Mouse (Mus musculus) liver, embryonic 12.5 days (tissue): ENCODE results near the gene Btbd11. TPM values are rescaled to one million over a fixed set of nuclear protein-coding genes. Genes with fewer than 3 reads are reported as not detected.

Experiments
- ATAC-seq: fragments of 200-750 bp; cut with Nextera tagmentation; 2 replicates; pipeline ENCODE4 v1.8.0; 2017; ENCODE audit warnings: moderate number of reproducible peaks, mild to moderate bottlenecking, moderate library complexity
- H3K27ac ChIP-seq: fragments of 300-500 bp; sonication (generic); 2 replicates; pipeline ENCODE4 v1.5.1; 2016; ENCODE audit warnings: mild to moderate bottlenecking
- H3K27me3 ChIP-seq: fragments of 300-500 bp; sonication (generic); replicated peaks from 2 replicates; pipeline ENCODE4 v1.6.1; 2016; ENCODE audit warnings: mild to moderate bottlenecking, moderate library complexity
- H3K36me3 ChIP-seq: fragments of 300-500 bp; sonication (generic); 2 replicates; pipeline ENCODE4 v1.6.1; 2016; ENCODE audit warnings: mild to moderate bottlenecking, moderate library complexity
- H3K4me1 ChIP-seq: fragments of 300-500 bp; sonication (generic); 2 replicates; pipeline ENCODE4 v1.6.1; 2016
- H3K4me2 ChIP-seq: fragments of 300-500 bp; sonication (generic); 2 replicates; pipeline ENCODE4 v1.6.1; 2016; ENCODE audit warnings: mild to moderate bottlenecking, moderate library complexity
- H3K4me3 ChIP-seq: fragments of 300-500 bp; sonication (generic); 2 replicates; pipeline ENCODE4 v1.5.1; 2016; ENCODE audit warnings: mild to moderate bottlenecking, moderate library complexity
- H3K9ac ChIP-seq: fragments of 300-500 bp; sonication (generic); 2 replicates; pipeline ENCODE4 v1.6.1; 2016; ENCODE audit warnings: mild to moderate bottlenecking, moderate library complexity
- H3K9me3 ChIP-seq: fragments of 300-500 bp; sonication (generic); replicated peaks from 2 replicates; pipeline ENCODE4 v1.6.1; 2016; ENCODE audit warnings: mild to moderate bottlenecking, moderate library complexity
- WGBS: fragments of 180-500 bp; shearing (Covaris S2); methylation state at CpG from one replicate; pipeline ENCODE4 v1.1.7; 2016; ENCODE audit not compliant: insufficient replicate concordance; 5-methylcytosine and 5-hydroxymethylcytosine counted together
- polyA plus RNA-seq: library from polyadenylated mRNA; unstranded; fragments of >200 nt; fragmentation: Nextera tagmentation; extraction: Ambion mirVana; gene quantifications from 2 replicates; pipeline ENCODE4 v1.2.1, GENCODE M21; 2016

The Btbd11 gene
- polyA plus RNA-seq, 1 experiment from 2014 or later = 0.32 TPM

GRCm38 (mm10) chr10:85541892-85542630 lies 155.4 kb downstream of the Btbd11 start:
- H3K4me2 ChIP-seq = no peak overlapping the region
- no peaks in the 10 kb centered on the region for H3K9me3 ChIP-seq
- H3K27ac ChIP-seq = no peak overlapping the region
- H3K36me3 ChIP-seq = no peaks in the 10 kb centered on the region
- H3K9ac ChIP-seq = no peak overlapping the region
- ATAC-seq = no peak
- WGBS = 71% methylated on average over 14 of the region's 14 CpGs
- H3K4me1 ChIP-seq = no peaks in the 10 kb centered on the region
- no peak overlapping the region for H3K4me3 ChIP-seq
- H3K27me3 ChIP-seq = no peaks in the 10 kb centered on the region

GRCm38 (mm10) chr10:85543281-85543680 lies 156.7 kb downstream of the Btbd11 start:
- WGBS = 55% methylated on average over 2 of the region's 2 CpGs

GRCm38 (mm10) chr10:85544991-85545390 lies 158.4 kb downstream of the Btbd11 start:
- Histone ChIP-seq H3K9ac (no peak overlapping the region), H3K4me3 (no peak overlapping the region), H3K4me2 (no peak overlapping the region), H3K9me3 (no peaks in the 10 kb centered on the region), H3K27me3 (no peaks in the 10 kb centered on the region), H3K4me1 (no peaks in the 10 kb centered on the region), H3K27ac (no peak overlapping the region), H3K36me3 (no peaks in the 10 kb centered on the region)
- no peak for ATAC-seq
- WGBS = 32% methylated on average over 5 of the region's 5 CpGs

More at GRCm38 (mm10) chr10:85543281-85543680, 156.7 kb downstream of the Btbd11 start:
- no peak overlapping the region for H3K27ac ChIP-seq
- no peaks in the 10 kb centered on the region for H3K9me3 ChIP-seq
- no peak for ATAC-seq
- no peaks in the 10 kb centered on the region for H3K36me3 ChIP-seq
- no peak overlapping the region for H3K9ac ChIP-seq
- no peaks in the 10 kb centered on the region for H3K4me1 ChIP-seq
- H3K4me3 ChIP-seq = no peak overlapping the region
- no peak overlapping the region for H3K4me2 ChIP-seq
- H3K27me3 ChIP-seq = no peaks in the 10 kb centered on the region

GRCm38 (mm10) chr10:85555193-85555592 lies 168.6 kb downstream of the Btbd11 start:
- no peak overlapping the region for H3K4me3 ChIP-seq
- H3K9ac ChIP-seq = no peak overlapping the region
- no peaks in the 10 kb centered on the region for H3K4me1 ChIP-seq
- H3K27me3 ChIP-seq = no peaks in the 10 kb centered on the region
- H3K4me2 ChIP-seq = no peak overlapping the region
- no peaks in the 10 kb centered on the region for H3K9me3 ChIP-seq
- no peak for ATAC-seq
- H3K36me3 ChIP-seq = no peaks in the 10 kb centered on the region
- WGBS = 47% methylated on average over 8 of the region's 8 CpGs
- H3K27ac ChIP-seq = no peak overlapping the region

- Histone ChIP-seq H3K27ac (no peak overlapping the region), H3K36me3 (no peaks in the 10 kb centered on the region), H3K4me3 (no peak overlapping the region), H3K4me1 (no peaks in the 10 kb centered on the region), H3K27me3 (no peaks in the 10 kb centered on the region), H3K9ac (no peak overlapping the region), H3K9me3 (no peaks in the 10 kb centered on the region), H3K4me2 (no peak overlapping the region)
- WGBS = 73% methylated on average over 14 of the region's 14 CpGs
- no peak for ATAC-seq
Measured at GRCm38 (mm10) chr10:85561418-85561817, 174.8 kb downstream of the Btbd11 start.

GRCm38 (mm10) chr10:85571456-85571855 lies 184.8 kb downstream of the Btbd11 start:
- no peak overlapping the region for H3K27ac ChIP-seq
- H3K4me1 ChIP-seq = no peaks in the 10 kb centered on the region
- H3K9me3 ChIP-seq = no peaks in the 10 kb centered on the region
- 74% methylated on average over 5 of the region's 5 CpGs for WGBS
- H3K4me2 ChIP-seq = no peak overlapping the region
- no peak overlapping the region for H3K4me3 ChIP-seq
- H3K36me3 ChIP-seq = no peaks in the 10 kb centered on the region
- no peak for ATAC-seq
- H3K27me3 ChIP-seq = no peaks in the 10 kb centered on the region
- H3K9ac ChIP-seq = no peak overlapping the region

- Histone ChIP-seq H3K4me3 (no peak overlapping the region), H3K4me2 (no peak overlapping the region), H3K4me1 (no peaks in the 10 kb centered on the region), H3K27ac (no peak overlapping the region), H3K36me3 (no peaks in the 10 kb centered on the region), H3K9ac (no peak overlapping the region), H3K27me3 (no peaks in the 10 kb centered on the region), H3K9me3 (no peaks in the 10 kb centered on the region)
- WGBS = 49% methylated on average over 7 of the region's 7 CpGs
- no peak for ATAC-seq
Measured at GRCm38 (mm10) chr10:85572571-85572970, 186.0 kb downstream of the Btbd11 start.

- H3K36me3 ChIP-seq = no peaks in the 10 kb centered on the region
- no peaks in the 10 kb centered on the region for H3K27me3 ChIP-seq
- no peak overlapping the region for H3K4me2 ChIP-seq
- H3K4me3 ChIP-seq = no peak overlapping the region
- no peak for ATAC-seq
- no peaks in the 10 kb centered on the region for H3K4me1 ChIP-seq
- no peak overlapping the region for H3K27ac ChIP-seq
- H3K9me3 ChIP-seq = no peaks in the 10 kb centered on the region
- 82% methylated on average over 6 of the region's 6 CpGs for WGBS
- H3K9ac ChIP-seq = no peak overlapping the region
Measured at GRCm38 (mm10) chr10:85577891-85578420, 191.3 kb downstream of the Btbd11 start.

- Histone ChIP-seq H3K9me3 (no peaks in the 10 kb centered on the region), H3K27ac (no peak overlapping the region), H3K4me3 (no peak overlapping the region), H3K36me3 (no peaks in the 10 kb centered on the region), H3K4me1 (no peaks in the 10 kb centered on the region), H3K9ac (no peak overlapping the region), H3K4me2 (no peak overlapping the region), H3K27me3 (no peaks in the 10 kb centered on the region)
- no peak for ATAC-seq
- 75% methylated on average over 13 of the region's 13 CpGs for WGBS
Measured at GRCm38 (mm10) chr10:85578571-85579465, 192.2 kb downstream of the Btbd11 start.

GRCm38 (mm10) chr10:85587758-85588157 lies 201.1 kb downstream of the Btbd11 start:
- Histone ChIP-seq H3K27ac (no peak overlapping the region), H3K36me3 (no peaks in the 10 kb centered on the region), H3K4me2 (no peak overlapping the region), H3K9me3 (no peaks in the 10 kb centered on the region), H3K4me1 (no peaks in the 10 kb centered on the region), H3K9ac (no peak overlapping the region), H3K27me3 (no peaks in the 10 kb centered on the region), H3K4me3 (no peak overlapping the region)
- WGBS = 25% methylated on average over 3 of the region's 3 CpGs
- no peak for ATAC-seq

GRCm38 (mm10) chr10:85590043-85590442 lies 203.4 kb downstream of the Btbd11 start:
- Histone ChIP-seq H3K4me2 (no peak overlapping the region), H3K4me1 (no peaks in the 10 kb centered on the region), H3K4me3 (no peak overlapping the region), H3K36me3 (no peaks in the 10 kb centered on the region), H3K9ac (no peak overlapping the region), H3K27ac (no peak overlapping the region), H3K27me3 (no peaks in the 10 kb centered on the region), H3K9me3 (no peaks in the 10 kb centered on the region)
- no peak for ATAC-seq
- 67% methylated on average over 2 of the region's 2 CpGs for WGBS

- Histone ChIP-seq H3K36me3 (no peaks in the 10 kb centered on the region), H3K27ac (no peak overlapping the region), H3K9ac (no peak overlapping the region), H3K27me3 (no peaks in the 10 kb centered on the region), H3K4me1 (no peaks in the 10 kb centered on the region), H3K9me3 (no peaks in the 10 kb centered on the region), H3K4me2 (no peak overlapping the region), H3K4me3 (no peak overlapping the region)
- ATAC-seq = no peak
- WGBS = 61% methylated on average over 2 of the region's 2 CpGs
Measured at GRCm38 (mm10) chr10:85591296-85591695, 204.7 kb downstream of the Btbd11 start.
